Mouse (Mus musculus) megakaryocyte, embryonic 14.5 days (primary cell): ENCODE results near the gene Pdss2. TPM values are rescaled to one million over a fixed set of nuclear protein-coding genes. Genes with fewer than 3 reads are reported as not detected.
A peak's percentile ranks its signal among the peaks of the same experiment; 100 is the strongest.

Source experiments
- H3K27me3 ChIP-seq: replicated peaks from 2 replicates; pipeline ENCODE3; 2012; ENCODE audit warnings: inconsistent platforms
- H3K36me3 ChIP-seq: replicated peaks from 2 replicates; pipeline ENCODE3; 2012; ENCODE audit warnings: low read length, inconsistent platforms, mixed read lengths
- H3K4me1 ChIP-seq: 2 replicates; pipeline ENCODE4 v1.6.1; 2012; ENCODE audit warnings: inconsistent platforms
- H3K4me3 ChIP-seq: replicated peaks from 2 replicates; pipeline ENCODE3; 2012; ENCODE audit warnings: moderate library complexity, mild to moderate bottlenecking, inconsistent platforms
- H3K9me3 ChIP-seq: 2 replicates; pipeline ENCODE4 v1.6.1; 2012; ENCODE audit warnings: inconsistent platforms
- FLI1 ChIP-seq: IDR thresholded peaks from 2 replicates; pipeline ENCODE4 v1.6.1; 2012; ENCODE audit warnings: low read length, inconsistent platforms, mixed read lengths
- GATA1 ChIP-seq: IDR thresholded peaks from 3 replicates; pipeline ENCODE4 v1.6.1; 2012; ENCODE audit warnings: mixed read lengths, low read length, inconsistent platforms, borderline replicate concordance
- polyA plus RNA-seq: library from polyadenylated mRNA; stranded (reverse); fragments of >175 nt; gene quantifications from 2 replicates; pipeline ENCODE4 v1.2.3, GENCODE M21; 2012; ENCODE audit warnings: low replicate concordance; ENCODE audit not compliant: insufficient read depth

Pdss2 gene
- polyA plus RNA-seq, 1 experiment = 3.9 TPM

DNA sequence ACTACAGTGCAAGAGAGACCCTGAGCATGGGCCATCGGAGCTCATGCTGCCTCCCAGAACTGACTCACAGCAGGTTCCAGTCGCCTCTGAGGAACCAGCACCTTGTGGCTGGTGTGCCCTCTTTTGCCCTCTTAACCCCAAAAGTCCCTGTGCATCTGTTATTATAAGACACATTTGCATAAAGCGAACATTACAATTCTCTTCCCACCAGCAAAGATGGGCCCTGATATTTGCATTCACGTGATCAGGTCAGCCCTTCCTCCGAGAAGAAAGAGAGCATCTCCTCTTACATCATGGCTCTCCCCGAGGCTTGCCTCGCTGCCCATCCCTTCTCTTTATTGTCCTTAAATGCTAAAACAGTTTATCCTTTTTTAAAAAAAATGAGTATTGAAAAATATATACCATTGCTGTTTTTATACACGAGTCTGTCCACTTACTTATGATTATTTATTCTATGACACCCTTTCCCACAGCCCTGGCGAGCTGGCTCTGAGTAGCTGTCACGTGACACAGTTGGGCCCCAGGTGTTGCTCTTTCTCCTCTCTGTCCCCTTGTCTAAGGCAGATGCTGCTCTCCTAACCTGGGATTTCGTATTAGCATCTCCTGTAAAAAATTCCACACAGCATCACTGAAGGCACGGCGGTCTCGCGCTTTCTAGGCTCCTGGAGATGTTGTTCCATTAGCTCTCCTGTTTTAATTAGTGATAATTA lies 200.9 kb downstream of the Pdss2 start:
- Histone ChIP-seq H3K4me1 (peaks cover 18% of the 10 kb centered on the region), H3K9me3 (no peaks in the 10 kb centered on the region), H3K36me3 (no peaks in the 10 kb centered on the region), H3K4me3 (no peak overlapping the region), H3K27me3 (no peaks in the 10 kb centered on the region)
- no peak for TF ChIP-seq FLI1
- no peak for TF ChIP-seq GATA1

DNA sequence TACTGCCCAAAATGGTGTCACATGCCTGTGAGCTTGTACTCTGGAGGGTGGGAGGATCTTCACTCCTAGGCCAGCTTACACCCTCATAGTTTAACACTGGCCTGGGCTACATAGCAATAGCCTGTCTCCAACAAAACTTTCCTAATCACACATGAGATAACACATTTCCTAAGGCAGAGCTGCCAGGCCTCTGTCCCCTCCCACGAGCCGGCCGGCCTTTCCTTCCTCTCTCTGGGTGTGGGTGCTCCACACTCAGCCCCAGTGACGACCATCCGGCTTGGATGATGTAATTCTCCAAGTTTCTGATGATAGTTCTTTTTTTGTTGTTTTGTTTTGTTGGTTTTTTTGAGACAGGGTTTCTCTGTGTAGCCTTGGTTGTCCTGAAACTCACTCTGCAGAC lies 203.3 kb downstream of the Pdss2 start:
- no peak overlapping the region for H3K4me3 ChIP-seq

DNA sequence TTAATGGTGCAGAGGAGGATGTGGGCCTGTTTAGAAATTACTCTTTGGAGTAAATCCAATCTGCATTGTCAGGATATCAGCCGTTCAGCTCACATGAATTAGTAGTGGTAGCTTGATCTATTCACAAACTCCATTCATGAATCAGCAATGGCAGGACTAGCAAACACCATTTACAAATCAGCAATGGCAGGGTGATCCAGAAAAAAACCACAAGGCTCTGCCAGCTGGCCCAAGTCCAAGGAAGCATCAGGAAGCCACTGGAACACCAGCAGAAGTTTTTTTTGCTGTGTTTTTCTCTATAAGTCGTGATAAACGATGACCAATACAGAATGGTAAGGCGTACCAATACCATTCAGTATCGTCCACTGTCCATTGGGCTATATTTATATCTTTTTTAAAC lies 209.3 kb downstream of the Pdss2 start:
- no peaks in the 10 kb centered on the region for H3K27me3 ChIP-seq
- peaks cover 10% of the 10 kb centered on the region for H3K4me1 ChIP-seq
- TF ChIP-seq FLI1 (no peak), GATA1 (no peak)
- H3K36me3 ChIP-seq = no peaks in the 10 kb centered on the region
- no peak overlapping the region for H3K4me3 ChIP-seq
- H3K9me3 ChIP-seq = peaks cover 24% of the 10 kb centered on the region

More for the DNA sequence above, 203.3 kb downstream of the Pdss2 start:
- TF ChIP-seq FLI1 = no peak
- H3K4me1 ChIP-seq = peaks cover 18% of the 10 kb centered on the region
- no peaks in the 10 kb centered on the region for H3K36me3 ChIP-seq
- no peaks in the 10 kb centered on the region for H3K9me3 ChIP-seq
- no peaks in the 10 kb centered on the region for H3K27me3 ChIP-seq

DNA sequence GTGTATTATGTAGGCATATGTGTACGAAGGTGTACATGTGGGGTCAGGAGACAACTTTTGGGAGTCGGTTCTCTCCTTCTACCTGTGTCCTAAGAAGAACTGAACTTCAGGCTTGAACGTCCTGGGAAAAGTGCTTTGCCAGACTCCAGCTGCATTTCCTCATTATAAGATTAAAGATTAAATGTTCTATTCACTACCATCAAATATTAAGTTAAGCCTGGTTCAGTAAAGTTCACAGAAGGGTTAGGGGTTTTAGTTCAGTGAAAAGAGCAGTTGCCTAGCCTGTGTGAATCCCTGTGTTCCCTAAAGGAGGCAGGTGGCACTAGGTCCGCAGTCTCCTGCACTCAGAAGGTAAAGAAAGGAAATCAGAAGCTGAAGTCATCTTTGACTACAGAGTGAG lies 213.0 kb downstream of the Pdss2 start:
- H3K4me3 ChIP-seq = no peak overlapping the region
- H3K27me3 ChIP-seq = no peaks in the 10 kb centered on the region
- TF ChIP-seq GATA1 (no peak), FLI1 (no peak)
- H3K4me1 ChIP-seq = peaks cover 4% of the 10 kb centered on the region
- H3K9me3 ChIP-seq = peaks cover 26% of the 10 kb centered on the region
- H3K36me3 ChIP-seq = no peaks in the 10 kb centered on the region

DNA sequence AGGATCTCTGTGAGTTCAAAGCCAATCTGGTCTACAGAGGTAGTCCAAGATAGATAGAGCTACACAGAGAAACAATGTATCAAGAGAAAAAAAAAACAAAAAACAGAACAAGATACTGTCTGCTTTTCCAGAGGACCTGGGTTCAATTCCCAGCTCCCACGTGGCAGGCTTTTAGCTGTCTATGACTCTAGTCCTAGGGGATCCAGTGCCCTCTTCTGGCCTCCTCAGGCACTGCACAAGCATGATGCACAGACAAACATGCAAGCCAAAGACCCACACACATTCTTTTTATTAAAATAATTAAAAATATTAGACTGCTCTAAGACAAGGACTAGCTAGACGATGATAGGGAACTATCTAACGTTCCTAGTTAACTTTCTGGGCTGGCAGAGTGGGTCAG lies 214.5 kb downstream of the Pdss2 start:
- H3K4me1 ChIP-seq = peaks cover 4% of the 10 kb centered on the region
- H3K36me3 ChIP-seq = no peaks in the 10 kb centered on the region
- TF ChIP-seq GATA1 (no peak), FLI1 (no peak)
- H3K9me3 ChIP-seq = peaks cover 21% of the 10 kb centered on the region
- no peak overlapping the region for H3K4me3 ChIP-seq
- no peaks in the 10 kb centered on the region for H3K27me3 ChIP-seq

DNA sequence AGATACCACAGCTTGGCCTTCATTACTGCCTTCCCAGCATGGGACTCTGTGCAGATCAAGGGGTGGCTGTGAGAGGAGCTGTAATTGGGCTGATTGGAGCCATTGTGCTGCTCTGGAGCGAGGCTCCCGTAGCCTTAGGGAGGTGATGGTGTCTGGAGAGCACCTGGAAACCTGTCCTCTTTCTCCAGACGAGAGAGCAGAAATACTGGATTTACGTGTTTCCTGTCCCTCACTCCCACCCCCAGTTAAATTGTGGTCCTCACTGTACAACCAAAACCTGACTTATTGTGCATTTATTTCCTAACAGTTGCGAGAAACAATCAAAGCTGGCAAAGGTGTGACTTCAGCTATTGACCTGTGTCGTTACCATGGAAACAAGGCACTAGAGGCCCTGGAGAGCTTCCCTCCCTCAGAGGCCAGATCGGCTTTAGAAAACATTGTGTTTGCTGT lies 218.2 kb downstream of the Pdss2 start:
- TF ChIP-seq FLI1 = no peak
- no peak for TF ChIP-seq GATA1
- peaks cover 8% of the 10 kb centered on the region; the same call in 1 of the 2 replicates for H3K9me3 ChIP-seq
- no peaks in the 10 kb centered on the region for H3K27me3 ChIP-seq
- H3K36me3 ChIP-seq = no peaks in the 10 kb centered on the region
- H3K4me3 ChIP-seq = no peak overlapping the region
- peaks cover 12% of the 10 kb centered on the region for H3K4me1 ChIP-seq

DNA sequence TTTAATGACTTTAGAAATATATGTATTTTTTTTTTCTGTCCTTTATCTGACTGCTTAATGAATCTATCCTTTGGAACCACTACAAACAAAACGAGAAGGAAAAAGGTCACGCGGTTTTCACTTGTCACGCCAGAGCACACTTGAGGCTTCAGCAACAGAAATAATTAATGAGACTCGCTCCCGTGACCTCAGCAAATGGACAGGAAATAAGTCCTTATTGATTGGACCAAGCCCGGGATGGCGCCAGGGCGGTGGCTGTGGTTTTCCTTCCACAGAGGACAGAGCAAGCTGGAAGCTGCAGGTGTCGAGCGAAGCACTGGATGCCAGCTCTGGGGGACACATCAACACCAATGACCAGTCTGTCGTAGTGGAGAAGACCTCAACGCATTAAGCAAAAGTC lies 218.8 kb downstream of the Pdss2 start:
- Histone ChIP-seq H3K4me3 (no peak overlapping the region), H3K4me1 (peaks cover 12% of the 10 kb centered on the region), H3K27me3 (no peaks in the 10 kb centered on the region), H3K36me3 (no peaks in the 10 kb centered on the region), H3K9me3 (peaks cover 9% of the 10 kb centered on the region)
- TF ChIP-seq FLI1 (no peak), GATA1 (no peak)

DNA sequence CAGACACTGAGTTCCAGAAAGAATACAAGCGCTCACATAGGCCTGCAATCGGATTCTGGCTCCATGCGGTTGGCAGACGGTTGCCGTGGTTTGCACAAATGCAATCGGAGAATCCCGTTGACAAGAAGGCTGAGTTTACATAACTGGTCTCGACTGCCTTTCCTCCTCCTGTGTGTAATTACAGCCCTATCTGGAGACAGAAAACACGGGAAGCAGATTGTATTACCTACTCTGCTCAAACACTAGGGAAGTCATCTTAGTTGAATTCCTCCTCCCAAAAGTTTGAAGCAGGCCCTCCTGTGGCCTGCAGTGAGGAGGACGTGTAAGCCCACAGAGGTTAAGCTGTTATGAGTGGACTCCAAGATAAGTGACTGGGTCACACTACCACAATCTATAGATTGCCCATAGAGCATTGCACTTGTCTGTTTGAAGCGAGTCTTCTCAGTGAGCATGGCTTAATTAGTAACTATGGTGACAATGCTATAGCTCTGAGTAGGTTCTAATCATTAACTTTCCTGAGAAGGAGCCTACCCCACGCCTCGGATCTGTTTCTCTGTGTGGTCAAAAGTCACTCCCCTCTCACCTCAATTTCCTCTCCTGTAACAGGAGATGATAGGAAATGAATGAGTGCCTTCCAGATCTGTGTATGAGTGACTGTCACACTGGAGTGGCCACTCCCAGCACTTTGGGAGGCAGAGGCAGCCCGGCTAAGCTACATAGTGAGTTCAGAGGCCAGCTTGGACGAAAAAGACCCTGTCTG lies 219.9 kb downstream of the Pdss2 start:
- Histone ChIP-seq H3K9me3 (peaks cover 13% of the 10 kb centered on the region), H3K27me3 (no peaks in the 10 kb centered on the region), H3K4me3 (no peak overlapping the region), H3K36me3 (no peaks in the 10 kb centered on the region), H3K4me1 (peaks cover 12% of the 10 kb centered on the region)
- TF ChIP-seq FLI1 = no peak
- TF ChIP-seq GATA1 = no peak

DNA sequence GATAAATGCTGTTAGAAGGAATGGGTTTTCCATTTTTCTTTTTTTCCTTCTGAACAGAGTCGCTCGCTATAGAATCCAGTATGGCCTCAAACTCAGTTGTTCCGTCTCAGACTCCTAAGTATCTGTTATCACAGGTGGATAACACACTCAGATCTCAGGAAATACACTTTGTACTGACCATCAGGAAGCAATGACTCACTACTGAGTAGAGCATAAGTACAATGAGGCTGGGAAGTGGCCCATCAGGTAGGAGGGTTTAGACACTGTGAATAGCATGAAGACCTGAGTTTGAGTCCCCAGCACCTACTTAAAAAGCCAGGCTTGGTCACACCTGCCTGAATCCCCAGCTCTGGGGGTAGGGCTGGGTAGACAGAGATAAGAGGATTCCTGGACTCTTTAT lies 227.4 kb downstream of the Pdss2 start:
- TF ChIP-seq FLI1 (no peak), GATA1 (no peak)
- Histone ChIP-seq H3K4me3 (no peak overlapping the region), H3K27me3 (peaks cover 8% of the 10 kb centered on the region), H3K9me3 (peaks cover 15% of the 10 kb centered on the region), H3K4me1 (peaks cover 10% of the 10 kb centered on the region; the same call in 1 of the 2 replicates), H3K36me3 (no peaks in the 10 kb centered on the region)

DNA sequence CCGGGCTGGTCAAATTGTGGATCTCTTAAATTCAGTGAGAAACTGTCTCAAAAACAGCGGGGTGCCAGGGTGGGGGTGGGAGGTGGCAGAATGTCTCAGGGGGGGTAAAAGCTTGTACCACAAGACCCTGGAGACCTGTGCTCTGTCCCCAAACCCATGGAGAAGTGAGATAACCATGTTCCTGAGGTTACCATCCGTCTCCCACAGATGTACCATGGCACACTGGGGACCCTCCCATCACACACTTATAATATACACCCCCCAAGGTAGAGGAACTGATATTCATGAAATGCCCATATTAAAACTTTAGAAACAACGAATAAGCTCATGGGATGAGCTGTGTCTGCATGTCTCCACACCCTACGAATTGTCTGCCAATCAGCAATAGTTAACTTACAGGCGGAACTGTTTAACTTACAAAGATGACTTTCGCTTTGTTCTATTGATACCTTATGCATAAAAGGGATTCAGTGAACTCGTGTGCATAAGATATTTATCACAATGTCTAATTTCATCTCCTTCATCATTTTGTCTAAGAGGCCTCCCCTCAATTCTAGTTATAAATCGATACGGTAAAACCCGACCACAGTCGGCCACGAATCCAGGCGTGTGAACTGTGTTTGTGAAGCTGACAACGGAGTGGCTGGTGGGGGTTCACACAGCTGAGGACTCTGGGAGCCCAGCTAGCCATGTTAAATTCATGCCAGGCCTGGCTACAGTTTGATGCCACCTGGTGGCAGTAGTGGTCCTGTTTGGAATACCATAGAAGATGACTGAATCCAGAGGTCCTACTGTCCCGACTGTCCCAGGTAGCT lies 230.8 kb downstream of the Pdss2 start:
- no peak for TF ChIP-seq FLI1
- no peak for TF ChIP-seq GATA1
- peak overlapping the region; percentile 84 for H3K4me3 ChIP-seq

More for the DNA sequence above, 230.8 kb downstream of the Pdss2 start:
- Histone ChIP-seq H3K27me3 (peaks cover 10% of the 10 kb centered on the region), H3K4me1 (peaks cover 10% of the 10 kb centered on the region; the same call in 1 of the 2 replicates), H3K9me3 (peaks cover 9% of the 10 kb centered on the region), H3K36me3 (no peaks in the 10 kb centered on the region)
